Mouse (Mus musculus): ENCODE results near the gene P2ry13.

DNA sequence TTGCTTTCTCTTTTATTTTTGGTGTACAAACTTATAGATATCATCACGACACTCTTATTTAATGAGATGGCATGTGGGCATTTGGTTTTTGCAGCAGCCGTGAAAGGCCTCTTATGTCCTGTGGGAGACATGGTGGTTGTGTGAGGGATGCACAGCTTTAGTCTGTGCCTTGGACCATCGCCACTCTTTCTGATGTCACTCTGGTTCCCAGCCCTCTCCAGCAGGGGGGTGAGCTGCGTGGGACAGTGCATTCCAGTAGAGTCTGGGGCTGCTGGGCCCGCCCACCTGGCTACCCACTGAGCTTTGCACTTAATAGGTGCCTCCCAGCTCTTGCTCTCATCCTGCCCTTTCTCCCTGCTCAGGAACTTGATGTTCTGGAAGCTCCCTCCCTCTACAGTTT lies 29.5 kb downstream of the P2ry13 start:
- no peak for TF ChIP-seq CTCF (IDR thresholded peaks at IDR 0.05)
- TF ChIP-seq EP300 (IDR thresholded peaks at IDR 0.05), result no peak
